Mouse (Mus musculus): ENCODE data around the gene Ccr10. TPM values are rescaled to one million over a fixed set of nuclear protein-coding genes. Genes with fewer than 3 reads are reported as not detected.

The Ccr10 gene
- polyA plus RNA-seq (2015; fragmentation: Nextera tagmentation; extraction: Ambion mirVana), result 0.06 and 0.20 TPM in 2 replicates

DNA sequence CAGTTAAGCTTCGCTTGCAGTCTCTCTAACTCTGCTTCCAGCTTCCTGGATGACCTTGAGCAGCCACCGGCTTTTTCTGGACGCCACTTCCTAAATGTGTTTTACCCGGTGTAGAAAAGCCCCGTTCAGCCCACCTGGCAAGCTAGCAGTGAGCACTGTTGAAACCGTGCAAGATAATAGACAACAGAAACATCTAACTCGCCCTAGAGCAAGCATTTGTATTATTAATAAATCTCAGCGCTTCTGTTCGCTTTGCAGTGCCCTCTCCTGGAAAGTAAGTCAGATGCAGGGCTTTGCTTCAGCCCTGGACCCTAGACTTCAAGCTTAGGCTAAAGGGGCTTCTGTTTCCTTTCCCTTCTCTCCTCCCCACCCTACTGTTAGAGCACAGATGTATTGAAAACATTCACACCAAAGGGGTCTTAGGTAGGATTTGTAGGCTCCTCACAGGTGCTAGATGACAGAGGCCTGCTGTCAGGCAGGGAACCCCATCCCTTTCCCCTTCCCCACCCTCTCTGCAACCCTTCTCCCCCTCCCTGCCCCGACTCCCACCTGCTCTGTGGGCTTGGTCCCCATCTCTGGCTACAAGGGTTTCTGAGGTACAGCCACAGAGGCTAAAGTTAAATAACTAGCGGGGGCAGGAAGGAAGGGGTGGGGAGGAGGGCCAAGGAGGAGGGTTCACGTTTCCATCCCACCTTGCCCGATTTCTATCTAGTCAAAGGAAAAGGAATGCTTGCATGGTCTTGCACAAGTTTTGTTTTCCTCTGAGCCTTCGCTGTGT is at the start of gene Ccr10:
Gene Ccr10, minus strand, starts transcription at position 593 of the 778 bp plus-strand sequence.
- peak within 1 kb of the TSS; percentile 10; the same call in 1 of the 2 replicates for H3K9ac ChIP-seq (replicated peaks; ENCODE audit: low read depth)
- H3K9me3 ChIP-seq (ENCODE audit: low read length), result no peaks in the 10 kb centered on the region
- H3K4me2 ChIP-seq (replicated peaks; ENCODE audit: low read depth, low read length), result peak within 1 kb of the TSS; percentile 68
- no peak within 1 kb of the TSS for H3K27ac ChIP-seq (ENCODE audit: low read length)
- 0 out of 2 replicates have a peak within 1 kb of the TSS, but pooled peaks have one; percentile 28 for H3K4me3 ChIP-seq (ENCODE audit: low read depth, low read length)
- peak; percentile 68 for TF ChIP-seq CTCF (IDR thresholded peaks at IDR 0.05)
- no peak for TF ChIP-seq EP300 (IDR thresholded peaks at IDR 0.05)
- H3K27me3 ChIP-seq (replicated peaks; ENCODE audit: insufficient read depth, low read length), result peaks cover 5% of the 10 kb centered on the region
- H3K4me1 ChIP-seq (ENCODE audit: insufficient read depth, low read depth, low read length), result peaks cover 22% of the 10 kb centered on the region
- ATAC-seq (no peak), DNase-seq (ENCODE audit: low spot score) (peak; percentile 54)
- WGBS, result 19% methylated on average over 14 of the region's 14 CpGs
- H3K36me3 ChIP-seq (ENCODE audit: insufficient read depth, low read length), result no peaks in the 10 kb centered on the region

- no peak for TF ChIP-seq EP300 (IDR thresholded peaks at IDR 0.05)
- TF ChIP-seq CTCF (IDR thresholded peaks at IDR 0.05), result no peak
- no peaks in the 10 kb centered on the region for H3K27me3 ChIP-seq (replicated peaks; ENCODE audit: insufficient read depth, low read length)
- peaks cover 2% of the 10 kb centered on the region; the same call in 1 of the 2 replicates for H3K4me1 ChIP-seq (ENCODE audit: insufficient read depth, low read depth, low read length)
- H3K9me3 ChIP-seq (ENCODE audit: low read length), result no peaks in the 10 kb centered on the region
- DNase-seq (ENCODE audit: low spot score) (no peak), ATAC-seq (no peak)
- no peak overlapping the region for H3K27ac ChIP-seq (ENCODE audit: low read length)
- 75% methylated on average over 3 of the region's 3 CpGs for WGBS
- no peak overlapping the region for H3K9ac ChIP-seq (replicated peaks; ENCODE audit: low read depth)
- no peaks in the 10 kb centered on the region for H3K36me3 ChIP-seq (ENCODE audit: insufficient read depth, low read length)
- no peak overlapping the region for H3K4me2 ChIP-seq (replicated peaks; ENCODE audit: low read depth, low read length)
- no peak overlapping the region for H3K4me3 ChIP-seq (ENCODE audit: low read depth, low read length)
Measured at GRCm38 (mm10) chr11:101224337-101224736, 49.1 kb upstream of the Ccr10 start.

DNA sequence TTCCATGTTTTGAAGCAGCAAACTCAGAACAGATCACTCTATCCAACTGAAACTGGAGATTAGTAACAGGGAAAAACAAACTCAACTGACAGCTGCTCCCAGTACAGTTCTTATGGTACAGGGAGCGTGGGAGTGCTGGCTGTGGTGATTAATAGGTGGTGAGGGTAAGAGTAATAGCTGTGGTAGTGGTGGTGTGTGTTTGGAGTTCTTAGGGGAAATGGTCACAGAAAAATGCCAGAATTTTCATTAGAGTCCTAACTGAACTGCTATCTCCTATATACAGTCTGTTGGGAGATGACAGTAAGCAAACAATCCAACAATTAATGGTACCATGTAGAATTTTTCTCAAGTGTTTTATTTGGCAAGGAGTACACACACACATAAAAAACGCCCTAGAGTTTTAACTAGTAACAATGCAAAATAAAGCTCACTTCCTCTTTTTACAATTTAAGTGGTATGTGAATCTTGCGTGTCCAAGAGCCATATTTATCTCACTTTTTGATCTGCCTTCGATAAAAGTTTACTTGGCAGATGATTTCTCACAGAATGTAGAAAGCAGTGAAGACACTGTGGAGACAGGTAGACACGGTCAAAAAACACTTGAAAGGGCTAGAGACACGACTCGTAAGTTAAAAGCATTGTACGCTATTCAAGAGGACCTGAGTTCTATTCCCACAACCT is 46.2 kb upstream of the Ccr10 start:
- Histone ChIP-seq H3K9me3 (ENCODE audit: low read length) (no peaks in the 10 kb centered on the region), H3K9ac (replicated peaks; ENCODE audit: low read depth) (no peak overlapping the region), H3K4me3 (ENCODE audit: low read depth, low read length) (no peak overlapping the region), H3K27ac (ENCODE audit: low read length) (peak overlapping the region; percentile 65), H3K27me3 (replicated peaks; ENCODE audit: insufficient read depth, low read length) (no peaks in the 10 kb centered on the region), H3K4me1 (ENCODE audit: insufficient read depth, low read depth, low read length) (peaks cover 2% of the 10 kb centered on the region; the same call in 1 of the 2 replicates), H3K36me3 (ENCODE audit: insufficient read depth, low read length) (no peaks in the 10 kb centered on the region), H3K4me2 (replicated peaks; ENCODE audit: low read depth, low read length) (no peak overlapping the region)
- no peak for TF ChIP-seq EP300 (IDR thresholded peaks at IDR 0.05)
- TF ChIP-seq CTCF (IDR thresholded peaks at IDR 0.05), result no peak
- WGBS, result 57% methylated on average over 8 of the region's 8 CpGs
- DNase-seq (ENCODE audit: low spot score), result peak; percentile 40
- 0 out of 2 replicates have a peak, but pooled peaks have one; percentile 9 for ATAC-seq

- H3K4me1 ChIP-seq (ENCODE audit: insufficient read depth, low read depth, low read length), result no peaks in the 10 kb centered on the region; the same call in 1 of the 2 replicates
- H3K9me3 ChIP-seq (ENCODE audit: low read length), result no peaks in the 10 kb centered on the region
- WGBS, result 14% methylated on average over 2 of the region's 2 CpGs
- peaks cover under 1% of the 10 kb centered on the region; the same call in 1 of the 2 replicates for H3K36me3 ChIP-seq (ENCODE audit: insufficient read depth, low read length)
- H3K4me2 ChIP-seq (replicated peaks; ENCODE audit: low read depth, low read length), result no peak overlapping the region
- no peak overlapping the region for H3K4me3 ChIP-seq (ENCODE audit: low read depth, low read length)
- no peak for TF ChIP-seq CTCF (IDR thresholded peaks at IDR 0.05)
- no peak for TF ChIP-seq EP300 (IDR thresholded peaks at IDR 0.05)
- DNase-seq (ENCODE audit: low spot score) (peak; percentile 21), ATAC-seq (peak; percentile 39; the same call in 1 of the 2 replicates)
- H3K9ac ChIP-seq (replicated peaks; ENCODE audit: low read depth), result no peak overlapping the region
- H3K27ac ChIP-seq (ENCODE audit: low read length), result peak overlapping the region; percentile 65
- H3K27me3 ChIP-seq (replicated peaks; ENCODE audit: insufficient read depth, low read length), result no peaks in the 10 kb centered on the region
Measured at GRCm38 (mm10) chr11:101220853-101221252, 45.6 kb upstream of the Ccr10 start.

DNA sequence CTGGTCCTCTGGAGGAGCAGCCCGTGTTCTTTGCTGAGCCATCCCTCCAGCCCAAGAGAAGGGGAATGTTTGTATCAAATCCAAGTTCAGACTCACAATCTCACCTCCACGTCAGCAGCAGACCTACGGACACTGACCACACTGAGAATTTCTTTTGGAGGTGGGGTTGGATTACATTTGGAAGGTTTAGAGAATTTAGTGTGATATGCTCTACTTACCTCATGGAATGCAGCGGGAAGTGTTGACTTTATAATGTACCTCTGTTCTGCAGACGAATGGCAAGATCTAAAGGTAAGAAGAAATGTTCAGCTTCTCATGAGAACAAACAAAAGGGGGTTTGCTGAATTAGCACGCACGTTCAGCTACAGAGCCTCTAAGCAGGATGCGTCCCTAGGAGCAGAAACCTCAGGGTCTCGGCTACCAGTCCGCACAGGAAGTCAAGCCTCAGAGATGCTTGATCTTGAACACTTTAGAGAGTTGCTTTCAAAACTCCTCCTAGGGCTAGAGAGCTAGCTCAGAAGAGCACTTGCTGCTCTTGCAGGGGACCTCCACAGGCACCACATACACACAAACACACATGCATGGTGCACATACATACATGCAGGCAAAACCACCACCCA is 43.3 kb upstream of the Ccr10 start:
- H3K4me2 ChIP-seq (replicated peaks; ENCODE audit: low read depth, low read length), result no peak overlapping the region
- ATAC-seq, result no peak
- no peaks in the 10 kb centered on the region for H3K4me1 ChIP-seq (ENCODE audit: insufficient read depth, low read depth, low read length)
- DNase-seq (ENCODE audit: low spot score), result no peak
- no peaks in the 10 kb centered on the region for H3K9me3 ChIP-seq (ENCODE audit: low read length)
- no peak for TF ChIP-seq EP300 (IDR thresholded peaks at IDR 0.05)
- TF ChIP-seq CTCF (IDR thresholded peaks at IDR 0.05), result no peak
- H3K27ac ChIP-seq (ENCODE audit: low read length), result no peak overlapping the region
- H3K9ac ChIP-seq (replicated peaks; ENCODE audit: low read depth), result no peak overlapping the region
- H3K27me3 ChIP-seq (replicated peaks; ENCODE audit: insufficient read depth, low read length), result no peaks in the 10 kb centered on the region
- no peak overlapping the region for H3K4me3 ChIP-seq (ENCODE audit: low read depth, low read length)
- WGBS, result 58% methylated on average over 10 of the region's 10 CpGs
- peaks cover 20% of the 10 kb centered on the region; the same call in 1 of the 2 replicates for H3K36me3 ChIP-seq (ENCODE audit: insufficient read depth, low read length)

- no peak overlapping the region for H3K9ac ChIP-seq (replicated peaks; ENCODE audit: low read depth)
- TF ChIP-seq CTCF (IDR thresholded peaks at IDR 0.05), result no peak
- no peak for TF ChIP-seq EP300 (IDR thresholded peaks at IDR 0.05)
- no peak overlapping the region for H3K4me2 ChIP-seq (replicated peaks; ENCODE audit: low read depth, low read length)
- H3K9me3 ChIP-seq (ENCODE audit: low read length), result no peaks in the 10 kb centered on the region
- H3K27me3 ChIP-seq (replicated peaks; ENCODE audit: insufficient read depth, low read length), result no peaks in the 10 kb centered on the region
- no peaks in the 10 kb centered on the region for H3K4me1 ChIP-seq (ENCODE audit: insufficient read depth, low read depth, low read length)
- H3K4me3 ChIP-seq (ENCODE audit: low read depth, low read length), result no peak overlapping the region
- H3K27ac ChIP-seq (ENCODE audit: low read length), result no peak overlapping the region
- DNase-seq (ENCODE audit: low spot score), result no peak
- WGBS, result 95% methylated on average over 5 of the region's 5 CpGs
- ATAC-seq, result no peak
- H3K36me3 ChIP-seq (ENCODE audit: insufficient read depth, low read length), result peaks cover 28% of the 10 kb centered on the region
Measured at GRCm38 (mm10) chr11:101216936-101217335, 41.7 kb upstream of the Ccr10 start.
